Mouse (Mus musculus) C2C12 (cell line): ENCODE data around the gene Col15a1. TPM values are rescaled to one million over a fixed set of nuclear protein-coding genes. Genes with fewer than 3 reads are reported as not detected.

Source experiments
- H3K27me3 ChIP-seq: one replicate; pipeline ENCODE4 v1.6.1; 2011; ENCODE audit not compliant: control insufficient read depth, insufficient read depth, insufficient read length
- H3K36me3 ChIP-seq: one replicate; pipeline ENCODE4 v1.6.1; 2011; ENCODE audit not compliant: control insufficient read depth, insufficient read depth
- H3K4me3 ChIP-seq: one replicate; pipeline ENCODE4 v1.5.1; 2011; ENCODE audit warnings: mild to moderate bottlenecking, control low read depth; ENCODE audit not compliant: poor library complexity, insufficient read depth, severe bottlenecking
- H3K79me2 ChIP-seq: one replicate; pipeline ENCODE4 v1.6.1; 2011; ENCODE audit not compliant: control insufficient read depth, insufficient read depth
- H3K79me3 ChIP-seq: one replicate; pipeline ENCODE4 v1.6.1; 2011; ENCODE audit warnings: low read depth, control low read depth
- H3ac ChIP-seq: one replicate; pipeline ENCODE3; 2011; ENCODE audit warnings: low read depth; ENCODE audit not compliant: control insufficient read depth, insufficient read length
- CEBPB ChIP-seq: IDR thresholded peaks from one replicate; pipeline ENCODE4 v1.6.1; 2011; ENCODE audit warnings: low read depth, mild to moderate bottlenecking, control low read depth, moderate library complexity
- CTCF ChIP-seq: IDR thresholded peaks from one replicate; pipeline ENCODE4 v1.5.1; 2011; ENCODE audit not compliant: control insufficient read depth, insufficient read depth, insufficient read length
- FOSL1 ChIP-seq: IDR thresholded peaks from one replicate; pipeline ENCODE4 v1.8.0; 2011; ENCODE audit warnings: mild to moderate bottlenecking, low read length; ENCODE audit not compliant: poor library complexity, insufficient read depth, severe bottlenecking
- MAX ChIP-seq: IDR thresholded peaks from one replicate; pipeline ENCODE4 v1.6.1; 2011; ENCODE audit warnings: mild to moderate bottlenecking, control low read depth
- MYOD1 ChIP-seq: IDR thresholded peaks from one replicate; pipeline ENCODE4 v1.6.1; 2011; ENCODE audit warnings: low read depth; ENCODE audit not compliant: control insufficient read depth, insufficient read length
- MYOG ChIP-seq: IDR thresholded peaks from one replicate; pipeline ENCODE4 v1.6.1; 2011; ENCODE audit not compliant: control insufficient read depth, insufficient read length; ENCODE audit errors: extremely low read depth
- USF1 ChIP-seq: IDR thresholded peaks from one replicate; pipeline ENCODE4 v1.6.1; 2011; ENCODE audit warnings: low read depth, mild to moderate bottlenecking, control low read depth, moderate library complexity
- polyA plus RNA-seq: library from polyadenylated mRNA; unstranded; fragments of >200 nt; fragmentation: generic; extraction: Trizol; gene quantifications from one replicate; pipeline ENCODE4 v1.2.1, GENCODE M21; 2012; ENCODE audit warnings: missing spikeins

Gene Col15a1
- polyA plus RNA-seq, 1 experiment: 0.05 TPM

- no peak overlapping the region for H3K4me3 ChIP-seq
- no peaks in the 10 kb centered on the region for H3K79me3 ChIP-seq
- TF ChIP-seq FOSL1: no peak
- H3K79me2 ChIP-seq: no peaks in the 10 kb centered on the region
- H3K27me3 ChIP-seq: peaks cover 28% of the 10 kb centered on the region
- H3K36me3 ChIP-seq: no peaks in the 10 kb centered on the region
- H3ac ChIP-seq: no peak overlapping the region
Observed at GRCm38 (mm10) chr4:47222146-47222545, 14.2 kb downstream of the Col15a1 start.

GRCm38 (mm10) chr4:47225920-47226319 is 18.0 kb downstream of the Col15a1 start:
- H3K27me3 ChIP-seq: peaks cover 34% of the 10 kb centered on the region
- H3K79me3 ChIP-seq: no peaks in the 10 kb centered on the region
- H3K36me3 ChIP-seq: no peaks in the 10 kb centered on the region
- H3K79me2 ChIP-seq: no peaks in the 10 kb centered on the region
- no peak overlapping the region for H3K4me3 ChIP-seq
- H3ac ChIP-seq: no peak overlapping the region
- TF ChIP-seq MYOG (no peak), MYOD1 (no peak), CTCF (no peak), FOSL1 (no peak), MAX (no peak), CEBPB (no peak), USF1 (no peak)

GRCm38 (mm10) chr4:47227101-47227500 is 19.1 kb downstream of the Col15a1 start:
- Histone ChIP-seq H3K79me2 (no peaks in the 10 kb centered on the region), H3ac (no peak overlapping the region), H3K27me3 (peaks cover 26% of the 10 kb centered on the region), H3K36me3 (no peaks in the 10 kb centered on the region), H3K79me3 (no peaks in the 10 kb centered on the region), H3K4me3 (no peak overlapping the region)
- TF ChIP-seq CTCF (no peak), CEBPB (no peak), MYOG (no peak), MYOD1 (no peak), MAX (no peak), USF1 (no peak), FOSL1 (no peak)

GRCm38 (mm10) chr4:47227756-47228155 is 19.8 kb downstream of the Col15a1 start:
- no peaks in the 10 kb centered on the region for H3K79me3 ChIP-seq
- TF ChIP-seq CEBPB: no peak
- no peak for TF ChIP-seq CTCF
- TF ChIP-seq FOSL1: no peak
- TF ChIP-seq MAX: no peak
- TF ChIP-seq USF1: no peak
- no peak for TF ChIP-seq MYOD1
- no peak for TF ChIP-seq MYOG
- H3K4me3 ChIP-seq: no peak overlapping the region
- H3K36me3 ChIP-seq: no peaks in the 10 kb centered on the region
- H3ac ChIP-seq: no peak overlapping the region
- H3K27me3 ChIP-seq: peaks cover 22% of the 10 kb centered on the region
- no peaks in the 10 kb centered on the region for H3K79me2 ChIP-seq

GRCm38 (mm10) chr4:47228945-47229344 is 21.0 kb downstream of the Col15a1 start:
- no peaks in the 10 kb centered on the region for H3K79me3 ChIP-seq
- H3K79me2 ChIP-seq: no peaks in the 10 kb centered on the region
- H3ac ChIP-seq: no peak overlapping the region
- peaks cover 22% of the 10 kb centered on the region for H3K27me3 ChIP-seq
- TF ChIP-seq CTCF (no peak), FOSL1 (no peak), USF1 (no peak), MYOG (no peak)
- no peaks in the 10 kb centered on the region for H3K36me3 ChIP-seq
- H3K4me3 ChIP-seq: no peak overlapping the region

GRCm38 (mm10) chr4:47230498-47230897 is 22.5 kb downstream of the Col15a1 start:
- H3K36me3 ChIP-seq: no peaks in the 10 kb centered on the region
- no peak overlapping the region for H3ac ChIP-seq
- peaks cover 22% of the 10 kb centered on the region for H3K27me3 ChIP-seq
- H3K79me3 ChIP-seq: no peaks in the 10 kb centered on the region
- H3K79me2 ChIP-seq: no peaks in the 10 kb centered on the region
- TF ChIP-seq USF1: no peak
- TF ChIP-seq MAX: no peak
- no peak for TF ChIP-seq MYOD1
- no peak for TF ChIP-seq CTCF
- no peak for TF ChIP-seq CEBPB
- TF ChIP-seq FOSL1: no peak
- no peak overlapping the region for H3K4me3 ChIP-seq

GRCm38 (mm10) chr4:47231322-47231721 is 23.4 kb downstream of the Col15a1 start:
- H3K27me3 ChIP-seq: peaks cover 15% of the 10 kb centered on the region
- TF ChIP-seq CEBPB (no peak), USF1 (no peak)
- no peaks in the 10 kb centered on the region for H3K79me3 ChIP-seq
- no peaks in the 10 kb centered on the region for H3K79me2 ChIP-seq
- no peak overlapping the region for H3K4me3 ChIP-seq
- no peaks in the 10 kb centered on the region for H3K36me3 ChIP-seq
- no peak overlapping the region for H3ac ChIP-seq
